Mouse (Mus musculus) spleen, postnatal 4 days (tissue): ENCODE data around the gene Dlgap4.
"Not testable (repeated sequence)": the region's sequence is repeated elsewhere in the genome, so short reads cannot be mapped to it uniquely, and the experiment has no call there.

Source experiments
- DNase-seq, 2 experiments: peaks; one replicate each; pipeline ENCODE4 v3.0.0; 2022; ENCODE audit warnings: low spot score in 2 of 2

Gene Dlgap4

GRCm38 (mm10) chr2:156775455-156776435 lies 162.2 kb downstream of the Dlgap4 start:
- peak in 1 of 2 experiments; percentile 50 for DNase-seq

- DNase-seq = peak in 1 of 2 experiments; percentile 56
These were observed 163.4 kb downstream of the Dlgap4 start for GRCm38 (mm10) chr2:156776907-156777306.

- peak in 1 of 2 experiments; percentile 59 for DNase-seq
These were observed 164.0 kb downstream of the Dlgap4 start for GRCm38 (mm10) chr2:156777326-156778004.

DNA sequence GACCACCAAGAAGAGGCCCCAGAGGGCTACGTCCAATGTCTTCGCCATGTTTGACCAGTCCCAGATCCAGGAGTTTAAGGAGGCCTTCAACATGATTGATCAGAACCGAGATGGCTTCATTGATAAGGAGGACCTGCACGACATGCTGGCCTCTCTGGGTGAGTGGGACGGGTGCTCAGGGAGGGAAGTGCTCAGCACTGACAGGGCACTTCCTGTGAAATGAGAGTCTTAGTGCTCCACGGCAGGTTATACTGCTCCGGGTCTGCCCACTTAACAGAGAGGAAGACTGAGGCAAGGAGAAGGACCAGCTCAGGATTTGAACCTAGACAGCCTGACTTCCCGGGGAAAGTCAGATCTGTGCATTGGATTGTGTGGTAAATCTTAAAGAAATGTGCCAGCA lies 165.1 kb downstream of the Dlgap4 start:
- no peak for DNase-seq

DNA sequence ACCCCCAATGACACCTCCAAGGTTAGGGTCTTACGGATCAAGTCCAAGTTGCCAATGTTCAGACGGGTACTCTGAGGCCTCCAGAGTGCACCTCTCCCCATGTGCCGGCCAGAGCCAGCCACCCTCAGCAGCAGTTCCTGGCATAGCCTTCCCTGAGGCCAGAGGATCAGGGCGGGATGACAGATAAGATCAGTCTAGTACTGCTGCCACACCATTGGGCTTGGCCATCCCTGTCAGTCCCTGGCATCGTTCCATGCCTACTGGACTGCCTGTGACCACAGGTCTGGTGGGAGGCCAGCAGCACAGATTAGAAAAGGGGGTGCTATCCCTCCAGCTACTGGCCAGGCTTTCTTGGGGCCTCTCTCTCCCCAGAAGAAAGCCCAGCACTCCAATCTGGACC lies 165.5 kb downstream of the Dlgap4 start:
- no peak for DNase-seq

- no peak for DNase-seq
These were observed 166.0 kb downstream of the Dlgap4 start for GRCm38 (mm10) chr2:156779488-156779887.

- no peak for DNase-seq
These were observed 166.6 kb downstream of the Dlgap4 start for GRCm38 (mm10) chr2:156780129-156780528.

GRCm38 (mm10) chr2:156780752-156781151 lies 167.2 kb downstream of the Dlgap4 start:
- DNase-seq = no peak

GRCm38 (mm10) chr2:156781281-156781680 lies 167.8 kb downstream of the Dlgap4 start:
- DNase-seq = no peak

DNA sequence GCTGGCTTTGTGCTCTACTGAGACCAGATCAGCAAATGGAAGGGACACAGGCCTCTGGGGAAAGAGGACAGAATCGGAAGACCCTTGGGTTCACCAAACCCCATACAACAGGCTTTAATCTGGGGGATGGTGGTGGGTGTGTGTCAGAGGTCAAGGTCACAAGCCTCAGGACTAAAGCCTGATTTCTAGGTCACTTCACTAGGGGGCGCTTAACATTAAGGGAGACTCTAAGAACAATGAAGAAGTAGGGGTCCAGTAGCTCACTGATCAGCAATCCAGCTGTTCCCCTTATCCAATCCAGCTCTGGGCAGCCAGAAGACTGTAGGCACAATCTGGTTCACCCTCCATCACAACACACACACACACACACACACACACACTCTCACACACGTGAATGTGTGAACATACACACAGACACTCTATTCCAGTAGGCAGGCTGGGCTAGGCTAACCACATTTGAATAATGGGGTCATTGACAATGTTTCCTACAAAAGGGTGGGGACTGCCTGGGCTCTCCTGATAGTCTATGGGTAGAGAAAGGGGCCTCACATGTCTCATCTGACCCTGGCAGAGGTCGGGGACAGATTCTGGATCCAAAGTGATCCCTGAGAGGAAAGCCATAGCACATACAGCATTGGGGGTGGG lies 168.5 kb downstream of the Dlgap4 start:
- DNase-seq = no peak

DNA sequence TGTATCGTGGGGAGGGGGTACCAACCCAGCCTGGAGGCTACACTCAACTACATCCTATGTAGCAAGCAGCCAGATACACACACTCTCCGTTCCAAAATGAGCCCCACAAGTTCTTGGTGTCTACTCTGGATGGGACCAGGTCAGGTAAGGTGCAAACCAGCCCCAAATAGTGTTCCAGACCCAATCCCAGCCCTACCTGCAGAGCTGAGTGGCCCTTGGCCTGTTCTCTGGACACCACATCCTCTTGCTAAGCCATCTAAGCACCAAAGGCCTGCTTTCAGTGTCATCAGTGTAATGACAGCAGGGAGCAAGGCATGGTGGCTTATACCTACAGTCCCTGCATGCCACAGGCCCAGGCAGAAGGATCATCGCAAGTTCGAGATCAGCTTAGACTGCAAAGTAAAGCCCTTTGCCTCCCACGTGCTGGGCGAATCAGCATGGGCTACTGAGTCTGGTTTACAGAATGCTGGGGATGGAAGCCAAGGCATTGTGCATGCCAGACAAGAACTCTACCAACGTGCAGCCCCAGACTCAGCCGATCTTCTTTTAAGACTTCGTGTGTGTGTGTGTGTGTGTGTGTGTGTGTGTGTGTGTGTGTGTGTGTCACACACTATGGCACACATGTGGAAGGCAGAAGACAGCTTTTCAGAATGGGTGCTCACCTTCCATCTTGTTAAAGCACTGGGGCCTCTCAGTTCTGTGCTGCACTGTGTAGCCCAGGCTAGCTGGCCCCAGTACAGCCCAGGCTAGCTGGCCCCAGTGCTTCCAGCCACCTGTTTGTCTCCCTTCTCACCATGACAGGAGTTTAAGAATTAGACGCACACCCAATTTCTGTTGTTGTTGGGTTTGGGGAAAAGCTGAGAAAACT lies 169.2 kb downstream of the Dlgap4 start:
- DNase-seq = no peak

- DNase-seq = peak in 1 of 2 experiments; percentile 51
These were observed 169.8 kb downstream of the Dlgap4 start for GRCm38 (mm10) chr2:156783349-156783728.

- DNase-seq = no peak
These were observed 170.6 kb downstream of the Dlgap4 start for GRCm38 (mm10) chr2:156784016-156784585.

DNA sequence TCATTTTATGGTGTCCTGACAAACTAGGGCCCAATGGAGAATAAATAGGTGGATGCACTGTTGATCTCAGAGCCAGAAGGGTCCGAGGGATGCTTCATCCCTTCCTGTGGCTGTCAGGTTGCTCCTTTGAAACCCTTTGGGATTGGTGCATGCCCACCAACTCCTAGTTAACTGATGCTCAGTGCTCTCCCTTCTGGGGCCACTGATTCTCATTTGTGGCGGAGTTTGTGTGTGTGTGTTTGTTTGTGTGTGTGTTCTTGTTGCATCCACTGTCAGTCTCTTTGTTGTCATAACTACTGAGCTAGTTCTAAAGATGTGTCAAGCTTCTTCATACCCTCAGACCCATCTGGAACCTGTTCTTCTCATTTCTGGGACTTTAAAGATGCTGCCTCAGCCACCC lies 171.4 kb downstream of the Dlgap4 start:
- no peak for DNase-seq

DNA sequence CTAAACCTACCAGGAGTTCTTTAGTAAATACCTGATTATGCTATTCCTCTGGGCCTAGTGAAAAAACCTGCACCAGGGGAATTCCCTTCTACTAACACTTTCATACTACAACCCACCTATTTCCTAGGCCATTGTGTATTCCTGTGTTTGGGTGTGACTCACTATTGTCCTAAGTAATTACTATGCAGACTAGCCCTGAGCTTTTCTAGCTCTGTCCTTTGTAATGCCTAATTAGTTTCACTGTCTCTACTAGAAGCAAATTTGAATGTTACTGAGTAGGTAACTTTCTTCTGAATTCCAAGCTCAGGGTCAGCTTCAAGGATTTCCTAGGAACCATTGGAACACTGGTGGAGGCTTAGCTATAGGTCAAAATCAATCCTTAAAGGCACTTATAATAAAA lies 172.9 kb downstream of the Dlgap4 start:
- not testable (repeated sequence) for DNase-seq

DNA sequence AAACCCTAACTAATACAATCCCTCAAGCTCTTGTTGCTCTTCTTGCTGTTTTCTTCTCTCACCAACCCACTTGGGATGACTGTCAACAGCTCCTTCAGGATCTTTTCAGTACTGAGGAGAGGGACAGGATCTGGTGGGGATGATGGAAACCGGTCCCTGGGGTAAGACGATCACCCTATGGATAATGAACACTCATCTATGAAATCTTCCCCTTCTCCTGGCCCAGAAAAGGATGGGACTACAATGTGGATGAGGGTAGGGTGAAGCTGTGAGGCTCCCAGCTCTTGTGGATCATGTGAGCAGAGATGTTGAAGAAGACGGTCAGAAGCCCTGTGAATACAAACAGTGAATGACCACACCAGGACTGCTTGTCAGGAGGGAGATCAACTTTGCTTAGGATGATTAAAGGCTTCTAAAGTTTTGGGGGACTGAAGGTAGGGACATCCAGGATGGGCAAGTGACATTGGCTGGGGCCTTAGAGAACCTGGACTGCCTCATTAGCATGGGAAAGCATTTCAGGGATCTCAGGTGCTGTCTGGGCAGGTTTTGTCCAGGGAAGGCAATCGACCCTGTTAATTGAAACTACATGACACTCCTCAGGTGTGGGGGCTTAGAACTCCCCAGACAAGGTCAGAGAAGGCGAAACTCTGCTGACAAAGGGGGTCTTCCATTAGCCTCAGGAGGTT lies 173.7 kb downstream of the Dlgap4 start:
- DNase-seq = no peak

- DNase-seq = no peak
These were observed 174.2 kb downstream of the Dlgap4 start for GRCm38 (mm10) chr2:156787776-156788105.

GRCm38 (mm10) chr2:156788836-156789235 lies 175.3 kb downstream of the Dlgap4 start:
- no peak for DNase-seq

DNA sequence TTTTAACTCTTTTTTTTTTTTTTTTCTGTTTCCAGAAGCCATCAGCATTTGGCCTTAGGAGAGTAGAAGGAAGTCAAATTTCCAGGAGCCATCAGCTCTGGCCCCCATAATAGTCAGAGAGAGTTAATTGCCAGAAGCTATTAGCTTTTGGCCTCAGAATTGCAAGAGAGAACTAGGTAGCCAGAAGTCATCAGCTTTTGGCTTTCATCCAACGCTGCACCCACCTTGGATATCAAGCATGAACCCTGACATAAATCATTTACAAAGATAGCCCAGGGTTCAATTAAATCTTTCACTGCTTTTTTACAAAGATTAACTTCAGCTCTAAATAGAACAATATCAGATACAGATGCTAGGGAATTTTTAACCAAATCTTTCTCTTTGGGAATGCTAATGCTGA lies 185.0 kb downstream of the Dlgap4 start:
- DNase-seq = no peak

DNA sequence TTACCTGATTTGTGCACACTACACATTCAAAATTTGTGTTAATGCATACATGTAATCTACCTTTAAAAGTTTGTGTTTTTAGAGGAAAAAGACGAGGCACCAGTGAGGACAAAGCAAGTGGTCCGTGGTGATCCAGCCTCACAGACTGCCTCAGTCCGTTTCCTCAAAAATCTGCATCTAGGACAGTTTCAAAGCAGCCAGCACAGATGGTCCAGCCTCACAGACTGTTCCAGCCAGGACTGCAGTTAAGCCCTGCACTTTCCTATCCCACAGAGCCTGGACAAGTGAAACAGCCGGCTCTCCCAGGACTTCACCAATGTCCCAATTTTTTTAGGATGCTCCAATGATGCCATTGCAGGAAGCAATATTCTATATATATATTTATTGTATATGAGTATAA lies 187.5 kb downstream of the Dlgap4 start:
- DNase-seq = no peak

GRCm38 (mm10) chr2:156802116-156802515 lies 188.6 kb downstream of the Dlgap4 start:
- DNase-seq = not testable (repeated sequence)
